Mouse (Mus musculus) myocyte (in vitro differentiated cells): ENCODE measurements around the gene Ptprj. TPM values are rescaled to one million over a fixed set of nuclear protein-coding genes. Genes with fewer than 3 reads are reported as not detected.

ENCODE experiments used
- H3K27me3 ChIP-seq: one replicate; pipeline ENCODE4 v1.6.1; 2011; ENCODE audit not compliant: control insufficient read depth, insufficient read depth, insufficient read length
- H3K36me3 ChIP-seq: one replicate; pipeline ENCODE4 v1.6.1; 2011; ENCODE audit not compliant: control insufficient read depth, insufficient read depth
- H3K4me2 ChIP-seq: one replicate; pipeline ENCODE4 v1.6.1; 2011; ENCODE audit warnings: low read depth, control low read depth
- H3K4me3 ChIP-seq: one replicate; pipeline ENCODE4 v1.5.1; 2011; ENCODE audit warnings: mild to moderate bottlenecking, control low read depth, moderate library complexity
- H3K79me2 ChIP-seq: one replicate; pipeline ENCODE4 v1.6.1; 2011; ENCODE audit not compliant: control insufficient read depth, insufficient read depth
- H3ac ChIP-seq: one replicate; pipeline ENCODE4 v1.6.1; 2011; ENCODE audit not compliant: control insufficient read depth, insufficient read length
- CEBPB ChIP-seq: IDR thresholded peaks from 2 replicates; pipeline ENCODE4 v1.6.1; 2011; ENCODE audit warnings: mild to moderate bottlenecking, moderate library complexity; ENCODE audit not compliant: poor library complexity, insufficient read depth, severe bottlenecking
- E2F4 ChIP-seq: IDR thresholded peaks from one replicate; pipeline ENCODE4 v1.6.1; 2011; ENCODE audit warnings: mild to moderate bottlenecking, control low read depth, moderate library complexity; ENCODE audit not compliant: insufficient read depth
- MAX ChIP-seq: IDR thresholded peaks from one replicate; pipeline ENCODE4 v1.6.1; 2011; ENCODE audit warnings: low read depth, mild to moderate bottlenecking, control low read depth
- MYOD1 ChIP-seq, 3 experiments: IDR thresholded peaks; one replicate each; pipeline ENCODE4 v1.6.1; 2011; ENCODE audit warnings: control low read depth in 2 of 3, low read depth in 2 of 3, mild to moderate bottlenecking in 2 of 3, moderate library complexity in 1 of 3; ENCODE audit not compliant: insufficient read length in 2 of 3, control insufficient read depth in 1 of 3
- MYOG ChIP-seq, 3 experiments: IDR thresholded peaks; one replicate each; pipeline ENCODE4 v1.6.1; 2011; ENCODE audit warnings: control low read depth in 2 of 3, low read depth in 2 of 3, mild to moderate bottlenecking in 2 of 3; ENCODE audit not compliant: insufficient read length in 2 of 3, control insufficient read depth in 1 of 3, insufficient read depth in 1 of 3
- POLR2A ChIP-seq: IDR thresholded peaks from one replicate; pipeline ENCODE4 v1.6.1; 2011; ENCODE audit warnings: low read depth, mild to moderate bottlenecking, control low read depth, moderate library complexity; ENCODE audit not compliant: insufficient read length
- POLR2AphosphoS2 ChIP-seq: IDR thresholded peaks from one replicate; pipeline ENCODE4 v1.6.1; 2011; ENCODE audit warnings: low read depth, control low read depth; ENCODE audit not compliant: insufficient read length
- REST ChIP-seq: IDR thresholded peaks from one replicate; pipeline ENCODE4 v1.6.1; 2011; ENCODE audit warnings: mild to moderate bottlenecking, control low read depth, moderate library complexity; ENCODE audit not compliant: insufficient read depth, insufficient read length
- SRF ChIP-seq: IDR thresholded peaks from one replicate; pipeline ENCODE4 v1.6.1; 2011; ENCODE audit warnings: low read depth; ENCODE audit not compliant: control insufficient read depth, insufficient read length
- TCF12 ChIP-seq: IDR thresholded peaks from one replicate; pipeline ENCODE4 v1.6.1; 2011; ENCODE audit warnings: mild to moderate bottlenecking, control low read depth; ENCODE audit not compliant: poor library complexity, insufficient read depth, severe bottlenecking
- TCF3 ChIP-seq: IDR thresholded peaks from one replicate; pipeline ENCODE4 v1.6.1; 2011; ENCODE audit warnings: low read depth, control low read depth; ENCODE audit not compliant: insufficient read length
- USF1 ChIP-seq: IDR thresholded peaks from one replicate; pipeline ENCODE4 v1.6.1; 2011; ENCODE audit warnings: low read depth, mild to moderate bottlenecking, control low read depth, moderate library complexity
- polyA plus RNA-seq: library from polyadenylated mRNA; unstranded; fragments of >200 nt; fragmentation: generic; extraction: Trizol; gene quantifications from one replicate; pipeline ENCODE4 v1.2.1, GENCODE M21; 2012; ENCODE audit warnings: missing spikeins

Ptprj gene
- polyA plus RNA-seq, 1 experiment, result 1.6 TPM

DNA sequence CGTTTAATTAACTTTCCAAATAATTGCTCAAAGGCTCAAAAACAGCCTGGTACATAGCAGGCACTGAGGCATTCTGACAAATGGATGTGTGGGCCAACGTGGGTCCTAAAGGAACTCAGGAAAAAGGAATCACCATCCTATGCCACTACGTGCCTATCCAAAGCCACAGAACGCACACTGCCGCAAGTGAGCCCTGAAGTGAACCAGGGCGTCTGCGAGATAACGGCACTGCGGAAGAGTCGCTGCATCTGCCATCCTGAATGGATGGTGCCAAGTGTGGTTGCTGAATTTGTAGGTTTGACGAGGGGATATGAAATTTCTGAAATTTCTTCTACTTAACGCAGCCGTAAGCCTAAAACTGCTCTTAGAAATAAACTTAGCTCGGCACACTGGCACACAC lies 54.6 kb downstream of the Ptprj start:
- H3K36me3 ChIP-seq, result no peaks in the 10 kb centered on the region
- no peaks in the 10 kb centered on the region for H3K79me2 ChIP-seq
- no peak overlapping the region for H3K4me2 ChIP-seq
- no peaks in the 10 kb centered on the region for H3K27me3 ChIP-seq
- no peak for TF ChIP-seq MAX
- TF ChIP-seq REST, result no peak
- TF ChIP-seq E2F4, result no peak
- no peak for TF ChIP-seq POLR2A
- no peak for TF ChIP-seq POLR2AphosphoS2
- no peak for TF ChIP-seq TCF12
- no peak for TF ChIP-seq TCF3
- TF ChIP-seq USF1, result no peak
- no peak for TF ChIP-seq SRF
- TF ChIP-seq CEBPB, result no peak
- TF ChIP-seq MYOG (IDR thresholded peaks at IDR 0.05; ENCODE audit: control insufficient read depth in 1 of 3, insufficient read depth in 1 of 3, insufficient read length in 2 of 3, low read depth in 2 of 3), result no peak
- no peak for TF ChIP-seq MYOD1 (IDR thresholded peaks at IDR 0.05; ENCODE audit: control insufficient read depth in 1 of 3, insufficient read length in 2 of 3, low read depth in 2 of 3)
- no peak overlapping the region for H3K4me3 ChIP-seq
- H3ac ChIP-seq, result no peak overlapping the region

DNA sequence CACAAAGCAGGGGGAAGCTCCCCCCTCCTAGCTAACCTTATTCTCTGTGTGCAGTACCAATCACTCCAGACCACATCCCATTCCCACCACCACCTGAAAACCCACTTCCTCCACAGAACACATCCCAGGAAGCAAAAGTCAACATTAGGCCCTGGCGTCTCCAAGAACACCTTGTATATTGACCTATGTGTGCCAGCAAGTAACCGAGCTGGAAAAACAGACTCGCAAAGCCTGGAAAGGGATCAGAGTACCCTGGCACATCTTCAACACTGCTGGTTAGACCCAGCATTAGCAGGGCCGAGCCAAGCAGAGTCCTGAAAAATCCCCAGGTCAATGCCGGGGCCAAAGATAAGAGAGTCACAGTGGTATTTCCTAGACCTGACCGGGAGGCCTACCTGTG lies 58.0 kb downstream of the Ptprj start:
- Histone ChIP-seq H3ac (no peak overlapping the region), H3K27me3 (no peaks in the 10 kb centered on the region), H3K36me3 (no peaks in the 10 kb centered on the region), H3K4me3 (no peak overlapping the region), H3K79me2 (no peaks in the 10 kb centered on the region), H3K4me2 (no peak overlapping the region)
- TF ChIP-seq CEBPB, result no peak
- TF ChIP-seq TCF12, result no peak
- TF ChIP-seq POLR2A, result no peak
- TF ChIP-seq SRF, result no peak
- TF ChIP-seq TCF3, result no peak

DNA sequence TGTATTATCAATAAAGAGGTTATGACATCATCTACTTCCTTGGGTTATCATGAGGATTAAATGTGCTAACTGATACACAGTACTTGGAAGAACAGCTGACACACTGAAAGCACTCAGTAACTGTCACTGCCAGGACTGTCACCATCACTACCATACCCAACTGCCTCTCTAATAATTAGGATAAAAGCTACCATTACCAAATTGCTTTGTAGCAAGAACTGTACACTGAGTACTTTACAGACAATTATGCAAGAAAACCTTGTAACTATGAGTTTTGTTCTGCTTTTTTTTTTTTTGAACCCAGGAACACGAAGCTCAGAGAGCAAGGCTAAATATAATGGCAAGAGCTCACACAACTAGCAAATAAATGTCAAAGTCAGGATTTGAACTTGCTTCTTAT lies 58.5 kb downstream of the Ptprj start:
- Histone ChIP-seq H3ac (no peak overlapping the region), H3K4me3 (no peak overlapping the region), H3K36me3 (no peaks in the 10 kb centered on the region), H3K79me2 (no peaks in the 10 kb centered on the region), H3K27me3 (no peaks in the 10 kb centered on the region), H3K4me2 (no peak overlapping the region)
- TF ChIP-seq MYOD1 (IDR thresholded peaks at IDR 0.05; ENCODE audit: control insufficient read depth in 1 of 3, insufficient read length in 2 of 3, low read depth in 2 of 3) (no peak), POLR2A (no peak), MAX (no peak), POLR2AphosphoS2 (no peak), USF1 (no peak), MYOG (IDR thresholded peaks at IDR 0.05; ENCODE audit: control insufficient read depth in 1 of 3, insufficient read depth in 1 of 3, insufficient read length in 2 of 3, low read depth in 2 of 3) (no peak), TCF3 (no peak), REST (no peak), SRF (no peak), E2F4 (no peak), CEBPB (no peak), TCF12 (no peak)

DNA sequence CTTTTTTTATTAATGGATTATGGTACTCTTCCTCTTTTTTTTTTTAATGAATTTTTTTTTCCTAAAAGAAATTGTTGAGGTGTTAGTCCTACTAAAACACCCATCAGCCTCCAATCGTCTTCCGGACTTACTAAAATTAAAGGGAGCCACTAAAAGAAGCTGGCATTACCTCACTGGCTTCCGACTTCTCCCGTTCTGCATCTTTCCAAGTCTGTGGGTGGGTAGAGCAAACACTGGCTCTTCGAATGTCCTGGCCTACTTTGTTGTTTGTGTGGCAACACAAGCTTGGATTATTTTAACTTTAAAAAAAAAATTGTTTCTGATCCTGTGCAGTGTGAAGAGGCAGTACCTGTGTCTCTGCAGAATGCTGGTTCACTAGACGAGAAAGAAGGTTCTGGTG lies 62.2 kb downstream of the Ptprj start:
- no peaks in the 10 kb centered on the region for H3K36me3 ChIP-seq
- no peaks in the 10 kb centered on the region for H3K79me2 ChIP-seq
- H3K4me2 ChIP-seq, result no peak overlapping the region
- no peak for TF ChIP-seq MYOG (IDR thresholded peaks at IDR 0.05; ENCODE audit: control insufficient read depth in 1 of 3, insufficient read depth in 1 of 3, insufficient read length in 2 of 3, low read depth in 2 of 3)
- no peak for TF ChIP-seq MYOD1 (IDR thresholded peaks at IDR 0.05; ENCODE audit: control insufficient read depth in 1 of 3, insufficient read length in 2 of 3, low read depth in 2 of 3)
- no peak for TF ChIP-seq REST
- no peak for TF ChIP-seq POLR2AphosphoS2
- TF ChIP-seq TCF12, result no peak
- TF ChIP-seq MAX, result no peak
- no peak for TF ChIP-seq POLR2A
- H3ac ChIP-seq, result no peak overlapping the region
- no peak overlapping the region for H3K4me3 ChIP-seq
- H3K27me3 ChIP-seq, result no peaks in the 10 kb centered on the region

DNA sequence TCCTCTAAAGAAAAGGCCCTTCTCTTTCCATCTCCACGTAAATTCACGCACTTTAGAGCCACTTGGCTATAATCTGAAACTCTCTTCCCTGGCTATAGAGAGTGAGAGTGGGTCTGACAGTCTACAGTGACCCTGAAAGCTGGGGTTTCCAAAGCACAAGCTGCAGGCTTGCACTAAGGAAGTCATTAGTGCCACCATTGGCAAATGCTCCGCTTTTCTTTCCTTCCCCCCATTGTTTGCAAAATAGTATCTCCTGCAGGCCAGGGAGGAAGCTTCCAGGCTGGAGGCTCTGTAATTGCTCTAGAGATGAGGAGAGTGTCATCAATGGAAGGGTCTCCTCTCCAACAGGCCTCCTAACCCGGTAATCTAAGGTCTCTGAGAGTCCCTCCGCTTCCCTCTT lies 65.5 kb downstream of the Ptprj start:
- TF ChIP-seq TCF3 (no peak), TCF12 (no peak), REST (no peak), CEBPB (no peak), USF1 (no peak), MYOD1 (IDR thresholded peaks at IDR 0.05; ENCODE audit: control insufficient read depth in 1 of 3, insufficient read length in 2 of 3, low read depth in 2 of 3) (no peak), POLR2AphosphoS2 (no peak), POLR2A (no peak), MAX (no peak), SRF (no peak), MYOG (IDR thresholded peaks at IDR 0.05; ENCODE audit: control insufficient read depth in 1 of 3, insufficient read depth in 1 of 3, insufficient read length in 2 of 3, low read depth in 2 of 3) (no peak), E2F4 (no peak)
- Histone ChIP-seq H3ac (no peak overlapping the region), H3K4me3 (no peak overlapping the region), H3K36me3 (no peaks in the 10 kb centered on the region), H3K27me3 (no peaks in the 10 kb centered on the region), H3K4me2 (no peak overlapping the region), H3K79me2 (no peaks in the 10 kb centered on the region)
